Mouse (Mus musculus): ENCODE results near the gene Itgbl1.

The Itgbl1 gene

DNA sequence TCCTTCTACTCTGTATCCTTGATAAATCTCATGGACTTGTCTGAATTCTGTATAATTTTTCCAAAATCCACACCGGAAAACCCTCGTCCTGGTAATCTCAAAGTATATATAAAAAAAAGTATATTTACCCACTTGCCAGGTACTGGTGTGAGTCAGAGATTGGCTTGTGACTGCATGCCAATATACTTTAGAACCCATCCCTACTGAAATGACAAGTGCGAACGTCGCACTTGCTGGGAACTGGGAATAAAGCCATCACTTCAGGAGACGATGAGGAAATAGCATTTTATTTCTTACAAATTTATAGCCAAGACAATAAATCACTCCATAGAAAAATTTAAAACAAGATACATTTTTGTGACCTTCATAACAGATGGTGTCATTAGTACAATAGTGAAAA lies 308.2 kb downstream of the Itgbl1 start:
- no peak for DNase-seq (ENCODE audit: low read depth, low spot score)

DNA sequence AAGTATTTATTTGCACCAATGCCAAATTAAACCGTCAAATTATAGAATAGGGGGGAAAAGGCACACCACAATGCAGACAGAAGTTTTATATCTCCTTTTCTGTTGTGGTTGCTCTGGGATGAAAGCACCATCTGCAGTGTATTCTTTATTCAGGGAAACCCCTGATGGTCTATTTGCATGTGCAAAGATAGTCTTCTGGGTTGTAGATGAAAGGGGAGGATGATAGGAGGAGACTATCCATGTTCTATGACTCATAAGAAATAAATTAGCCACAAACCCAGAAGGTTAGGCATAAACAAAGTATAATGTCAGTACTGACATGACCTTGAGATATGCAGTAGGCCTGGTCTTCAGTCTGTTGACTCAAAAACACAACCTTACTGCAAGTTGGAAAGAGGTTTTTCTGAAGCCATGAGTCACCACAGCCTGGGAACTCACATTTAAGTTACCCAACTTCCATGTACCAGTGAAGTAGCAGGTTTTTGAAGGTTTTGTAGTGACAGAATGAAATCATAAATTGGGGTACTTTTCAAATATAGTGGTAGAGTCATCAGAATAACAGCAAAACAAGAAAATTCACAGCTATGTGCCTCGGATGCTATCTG lies 330.9 kb downstream of the Itgbl1 start:
- DNase-seq (ENCODE audit: low read depth, low spot score), result no peak

All from retina, postnatal 7 days (tissue).